Mouse (Mus musculus) urinary bladder, postnatal 10 days (tissue): ENCODE measurements at regions not wholly inside any gene's neighbourhood (a gene's known extent, or its start where the extent isn't known, plus 50 kb on each side); places are given as distances from the start of the nearest gene placed in this dataset.

Experiments
- DNase-seq: peaks from one replicate; pipeline ENCODE4 v3.0.0; 2022; ENCODE audit warnings: low spot score

GRCm38 (mm10) chr2:67107274-67107673, 306.3 kb upstream of the Gm21830 start:
- DNase-seq: no peak

GRCm38 (mm10) chr2:67089418-67089817, 304.7 kb upstream of the Scn7a start:
- peak; percentile 10 for DNase-seq

- DNase-seq: no peak
These were observed 284.2 kb upstream of the Scn7a start for GRCm38 (mm10) chr2:67068944-67069343.
